Mouse (Mus musculus): Measurements from ENCODE around the gene Duox1. TPM values are rescaled to one million over a fixed set of nuclear protein-coding genes. Genes with fewer than 3 reads are reported as not detected.

Gene Duox1
- total RNA-seq, 2 experiments from 2014 or later = not detected

GRCm38 (mm10) chr2:122351931-122352329 lies 36.5 kb downstream of the Duox1 start:
- ATAC-seq (replicated peaks; ENCODE audit: low FRiP score, poor library complexity, severe bottlenecking) = no peak

DNA sequence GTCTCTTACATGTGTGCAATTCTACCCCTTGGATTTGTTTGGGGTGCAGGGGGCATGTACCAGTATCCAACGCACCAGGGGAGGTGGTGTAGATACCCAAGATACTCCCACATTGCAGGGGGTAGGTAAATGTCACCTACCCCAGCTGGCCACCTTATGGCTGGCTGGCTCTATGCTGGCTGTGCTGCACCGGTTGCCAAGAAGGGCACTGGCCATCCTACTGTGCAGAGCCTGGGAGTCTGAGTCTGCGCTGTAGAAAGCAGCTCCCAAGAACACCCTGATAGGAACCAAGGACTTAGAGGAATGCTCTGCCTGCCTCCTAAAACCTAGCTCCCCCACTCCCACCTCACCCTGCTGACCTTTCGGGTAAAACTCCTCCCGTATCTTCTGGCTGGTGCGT lies 37.5 kb downstream of the Duox1 start:
- ATAC-seq (replicated peaks; ENCODE audit: low FRiP score, poor library complexity, severe bottlenecking) = no peak

GRCm38 (mm10) chr2:122353765-122354164 lies 38.3 kb downstream of the Duox1 start:
- no peak for ATAC-seq (replicated peaks; ENCODE audit: low FRiP score, poor library complexity, severe bottlenecking)

GRCm38 (mm10) chr2:122354191-122354929 lies 38.9 kb downstream of the Duox1 start:
- no peak for ATAC-seq (replicated peaks; ENCODE audit: low FRiP score, poor library complexity, severe bottlenecking)

DNA sequence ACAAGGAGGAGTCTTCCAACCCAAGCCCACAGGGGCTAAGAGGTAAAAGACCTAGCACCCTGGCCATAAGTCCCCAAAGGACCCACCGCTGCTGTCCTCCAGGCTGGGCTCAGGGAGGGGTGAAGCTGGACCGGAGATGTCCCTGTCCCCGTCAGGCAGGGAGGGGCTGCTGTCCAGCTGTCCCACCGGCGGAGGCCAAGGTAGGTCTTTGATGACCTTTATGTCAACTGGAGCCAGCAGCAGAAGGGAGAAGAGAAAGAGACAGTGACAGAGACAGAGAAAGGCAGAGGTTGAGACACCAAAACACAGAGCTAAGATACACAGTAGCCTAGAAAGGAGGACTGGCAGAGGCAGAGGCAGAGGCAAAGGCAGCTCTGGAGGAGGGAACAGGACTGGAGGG lies 39.9 kb downstream of the Duox1 start:
- ATAC-seq (replicated peaks; ENCODE audit: low FRiP score, poor library complexity, severe bottlenecking) = no peak

DNA sequence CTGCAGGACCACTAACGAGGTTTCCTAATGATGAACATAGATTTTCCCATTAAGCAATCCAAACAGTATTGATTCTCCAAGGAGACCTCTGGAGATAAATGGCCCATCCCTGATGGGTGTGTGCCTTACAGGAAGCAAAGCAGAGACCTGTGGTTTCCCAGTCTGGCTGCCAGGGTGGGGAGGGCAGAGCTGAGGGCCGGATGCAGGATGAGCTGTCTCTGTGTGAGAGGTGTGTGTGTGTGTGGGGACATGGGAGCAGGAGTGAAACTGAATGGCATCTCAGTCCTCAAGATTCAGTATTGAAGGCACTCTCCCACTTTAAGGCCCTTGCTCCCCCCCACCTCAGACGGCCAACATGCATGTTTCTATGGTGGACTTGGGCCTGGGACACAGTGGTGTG lies 40.7 kb downstream of the Duox1 start:
- no peak for ATAC-seq (replicated peaks; ENCODE audit: low FRiP score, poor library complexity, severe bottlenecking)

DNA sequence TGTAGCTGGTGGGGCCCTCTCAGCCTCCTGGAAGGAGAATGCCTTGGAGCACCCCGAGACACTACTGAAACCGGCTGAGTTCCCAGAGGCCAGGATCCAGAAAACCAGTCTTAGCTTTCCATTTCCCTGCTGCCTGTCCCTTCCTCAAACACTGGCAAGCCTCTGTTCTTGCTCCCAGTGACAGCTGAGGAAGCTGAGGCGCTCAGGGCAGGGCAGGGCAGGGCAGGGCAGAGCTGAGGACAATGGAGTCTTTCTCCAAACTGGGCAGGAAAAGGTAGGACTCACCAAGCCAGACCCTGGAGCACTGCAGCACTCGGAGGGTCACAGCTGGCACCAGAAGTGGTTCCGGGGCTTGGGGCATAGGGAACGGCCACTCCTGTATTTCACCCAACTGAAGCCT lies 44.8 kb downstream of the Duox1 start:
- no peak for ATAC-seq (replicated peaks; ENCODE audit: low FRiP score, poor library complexity, severe bottlenecking)

GRCm38 (mm10) chr2:122361181-122361580 lies 45.7 kb downstream of the Duox1 start:
- no peak for ATAC-seq (replicated peaks; ENCODE audit: low FRiP score, poor library complexity, severe bottlenecking)

DNA sequence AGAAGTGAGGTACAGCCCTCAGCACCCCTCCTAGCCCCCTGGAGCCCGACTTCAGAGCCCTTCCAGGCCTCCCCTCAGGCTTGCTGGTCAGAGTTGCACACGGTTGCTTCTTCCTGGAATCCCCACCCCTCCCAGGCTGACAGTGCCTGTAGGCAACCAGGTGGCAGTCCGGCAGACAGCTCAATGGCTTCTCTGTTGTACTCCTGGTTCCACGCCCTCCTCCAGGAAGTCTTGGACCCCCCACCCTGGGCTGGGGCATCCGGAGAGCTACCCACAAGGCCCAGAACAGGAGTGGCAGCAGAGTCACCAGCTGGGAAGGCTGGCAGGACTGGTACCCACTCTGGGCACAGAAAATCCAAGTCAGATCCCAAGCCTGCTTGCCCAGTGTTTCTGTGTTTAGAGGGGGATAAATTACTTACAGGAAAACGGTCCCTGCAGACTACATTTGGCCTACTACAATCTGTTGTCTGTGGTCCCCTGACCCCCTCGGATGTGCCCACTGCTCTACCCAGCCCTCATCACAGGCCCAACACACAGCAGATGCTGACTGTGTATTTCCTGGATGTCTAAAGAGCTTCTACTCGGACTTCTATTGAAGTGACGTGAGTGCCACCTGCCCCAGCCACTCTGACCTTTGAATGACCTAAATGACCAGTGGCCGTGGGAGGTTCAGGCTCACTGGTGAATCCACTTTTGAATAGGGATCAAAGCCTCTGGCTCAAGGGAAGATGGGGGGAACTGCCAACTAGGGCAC lies 46.6 kb downstream of the Duox1 start:
- no peak for ATAC-seq (replicated peaks; ENCODE audit: low FRiP score, poor library complexity, severe bottlenecking)

GRCm38 (mm10) chr2:122362622-122363523 lies 47.4 kb downstream of the Duox1 start:
- ATAC-seq (replicated peaks; ENCODE audit: low FRiP score, poor library complexity, severe bottlenecking) = no peak

GRCm38 (mm10) chr2:122364352-122364944 lies 49.0 kb downstream of the Duox1 start:
- peak; percentile 85 for ATAC-seq (replicated peaks; ENCODE audit: low FRiP score, poor library complexity, severe bottlenecking)

GRCm38 (mm10) chr2:122365244-122365866 lies 49.9 kb downstream of the Duox1 start:
- ATAC-seq (replicated peaks; ENCODE audit: low FRiP score, poor library complexity, severe bottlenecking) = no peak

DNA sequence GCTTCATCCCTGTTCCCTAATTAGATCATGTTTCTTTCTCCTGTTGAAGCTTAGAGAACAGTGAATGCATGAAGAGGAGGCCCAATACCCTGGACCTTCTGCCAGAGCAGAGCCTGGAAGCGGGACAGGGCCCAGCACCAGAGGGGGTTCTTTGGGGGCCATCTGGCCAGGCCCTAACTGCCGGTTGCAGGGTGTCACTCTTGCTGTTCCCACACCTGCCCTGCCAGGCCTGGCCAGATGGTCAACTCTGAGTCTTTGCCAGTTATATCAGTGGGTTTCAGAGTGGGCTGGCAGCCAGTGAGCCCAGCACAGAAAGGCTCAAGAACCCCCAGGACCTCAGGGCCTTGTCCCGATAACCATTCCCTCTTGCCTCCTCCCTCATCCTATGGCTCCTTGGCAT lies 50.6 kb downstream of the Duox1 start:
- ATAC-seq (replicated peaks; ENCODE audit: low FRiP score, poor library complexity, severe bottlenecking) = no peak

DNA sequence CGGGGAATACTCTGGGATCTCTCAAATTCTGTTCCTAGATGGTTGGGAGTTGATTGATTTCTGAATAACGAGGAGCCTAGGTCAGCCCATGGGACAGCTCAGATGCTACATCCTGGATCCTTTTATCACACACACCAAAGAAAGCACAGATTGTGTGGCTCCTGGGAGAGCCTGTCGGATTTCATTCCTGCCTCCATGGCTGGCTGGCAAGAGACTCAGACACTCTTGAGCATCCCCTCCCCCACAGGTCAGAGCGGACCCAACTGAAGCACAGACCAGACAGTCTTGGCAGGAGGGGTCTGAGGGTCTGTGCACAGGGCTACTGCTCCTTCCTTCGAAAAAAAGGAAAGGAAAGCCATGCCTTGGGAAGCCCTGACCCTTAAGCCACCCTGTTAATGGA lies 51.2 kb downstream of the Duox1 start:
- ATAC-seq (replicated peaks; ENCODE audit: low FRiP score, poor library complexity, severe bottlenecking) = no peak

GRCm38 (mm10) chr2:122367181-122367580 lies 51.7 kb downstream of the Duox1 start:
- no peak for ATAC-seq (replicated peaks; ENCODE audit: low FRiP score, poor library complexity, severe bottlenecking)

DNA sequence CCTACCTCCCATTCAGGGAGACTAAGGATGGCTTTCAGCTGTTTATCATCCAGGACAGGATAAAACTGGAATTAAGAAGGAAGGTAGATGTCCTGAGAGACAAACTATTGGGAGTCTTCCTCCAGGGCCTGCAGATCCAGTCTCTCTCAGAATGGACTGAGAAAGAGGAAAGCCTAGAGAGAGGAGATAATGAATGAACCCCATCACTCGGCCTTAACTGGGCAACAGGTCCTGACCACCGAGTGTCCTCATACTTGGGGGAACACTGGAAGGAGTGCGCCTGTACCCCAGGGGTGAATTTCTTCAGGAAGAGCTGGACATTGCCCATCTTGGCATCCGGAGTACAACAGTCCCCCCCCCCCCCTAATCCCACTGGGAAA lies 52.2 kb downstream of the Duox1 start:
- no peak for ATAC-seq (replicated peaks; ENCODE audit: low FRiP score, poor library complexity, severe bottlenecking)

- no peak for ATAC-seq (replicated peaks; ENCODE audit: low FRiP score, poor library complexity, severe bottlenecking)
Observed at GRCm38 (mm10) chr2:122368081-122368971, 52.9 kb downstream of the Duox1 start.

DNA sequence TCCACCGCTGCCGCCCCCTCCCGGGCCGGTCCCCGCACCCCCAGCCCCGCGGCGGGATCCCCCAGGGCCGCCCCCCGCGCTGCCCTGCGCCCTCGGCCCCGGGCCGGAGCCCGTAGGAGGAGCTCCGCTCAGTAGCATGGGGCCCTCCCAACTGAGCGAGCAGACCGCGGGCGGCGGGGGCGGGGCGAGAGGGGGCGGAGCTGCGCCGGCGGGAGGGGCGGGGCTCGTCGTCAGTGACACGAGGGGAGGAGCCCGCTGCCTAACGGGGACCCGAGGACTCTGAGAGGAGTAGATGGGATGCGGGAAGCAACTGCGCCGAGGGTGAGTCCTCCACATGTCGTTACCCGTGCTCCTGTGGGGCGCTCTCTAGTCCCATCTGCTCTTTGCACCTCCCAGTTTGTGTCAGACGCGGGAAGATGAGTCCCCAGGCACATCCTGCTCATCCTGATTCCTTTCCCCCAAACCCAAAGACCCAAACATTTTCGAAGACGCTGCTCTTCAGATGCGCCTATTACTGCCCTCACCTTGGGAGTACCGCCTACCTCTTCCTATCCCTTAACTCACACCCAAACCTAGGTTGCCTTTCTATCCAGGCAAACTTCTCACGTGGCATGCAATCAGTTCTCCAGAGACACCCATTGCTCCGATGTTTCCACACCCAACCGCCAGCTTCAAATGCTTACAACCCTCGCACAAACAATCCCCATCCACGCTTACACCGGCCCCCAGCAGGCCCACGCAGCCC lies 53.7 kb downstream of the Duox1 start, which contains the start of gene Shf:
Gene Shf, minus strand, starts transcription at position 168 of the 745 bp plus-strand sequence.
- peak; percentile 75 for ATAC-seq (replicated peaks; ENCODE audit: low FRiP score, poor library complexity, severe bottlenecking)

Data from erythroid progenitor cell, adult 5-6 weeks (primary cell).